Mouse (Mus musculus): ENCODE results near the gene Ccdc194.

DNA sequence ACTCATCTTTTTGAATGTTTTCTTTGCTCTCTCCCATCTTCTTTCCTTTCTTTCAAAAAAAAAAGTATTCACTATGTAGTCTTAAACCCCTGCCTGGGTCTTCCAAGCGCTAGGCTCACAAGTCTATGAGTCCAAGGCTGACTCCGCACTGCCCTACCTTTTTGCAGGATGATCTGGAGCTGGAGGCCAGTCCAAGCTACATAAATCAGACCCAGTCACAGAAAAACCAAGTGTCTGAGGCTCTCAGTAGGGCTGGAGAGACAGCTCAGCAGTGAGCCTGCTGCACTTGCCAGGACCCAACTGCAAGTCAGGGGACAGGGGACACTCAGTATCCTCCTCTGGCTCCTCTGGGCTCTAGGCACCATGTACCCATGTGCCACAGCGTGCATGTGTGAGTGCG, 21.2 kb downstream of the Ccdc194 start:
- TF ChIP-seq CTCF (IDR thresholded peaks at IDR 0.05): no peak
- TF ChIP-seq POLR2A (IDR thresholded peaks at IDR 0.05; ENCODE audit: insufficient read depth, low read depth, low read length): no peak

Measured in heart, adult 2 months (tissue).